Mouse (Mus musculus): ENCODE measurements at regions not wholly inside any gene's neighbourhood (a gene's known extent, or its start where the extent isn't known, plus 50 kb on each side); places are given as distances from the start of the nearest gene placed in this dataset.

DNA sequence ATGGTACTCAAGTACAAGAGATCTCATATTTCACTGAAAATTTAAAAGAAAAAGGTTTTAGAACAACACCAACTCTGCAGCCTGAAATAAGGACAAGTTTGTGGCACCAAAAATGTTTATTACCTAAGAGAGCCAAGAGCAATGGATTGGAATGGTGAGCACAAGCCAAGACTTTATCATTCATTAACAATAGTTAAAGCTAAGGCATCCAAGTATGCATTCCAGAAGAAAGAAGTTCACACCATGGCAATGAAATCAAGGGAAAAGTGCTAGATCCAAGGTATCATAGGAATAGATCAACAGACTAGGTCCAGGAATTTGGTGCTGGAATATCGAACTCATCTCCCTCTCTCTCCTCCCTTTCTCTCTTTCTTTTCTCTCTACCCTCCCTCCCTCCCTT, 63.8 kb upstream of the P3h2 start:
- no peak for DNase-seq (ENCODE audit: low spot score in 2 of 2)

DNA sequence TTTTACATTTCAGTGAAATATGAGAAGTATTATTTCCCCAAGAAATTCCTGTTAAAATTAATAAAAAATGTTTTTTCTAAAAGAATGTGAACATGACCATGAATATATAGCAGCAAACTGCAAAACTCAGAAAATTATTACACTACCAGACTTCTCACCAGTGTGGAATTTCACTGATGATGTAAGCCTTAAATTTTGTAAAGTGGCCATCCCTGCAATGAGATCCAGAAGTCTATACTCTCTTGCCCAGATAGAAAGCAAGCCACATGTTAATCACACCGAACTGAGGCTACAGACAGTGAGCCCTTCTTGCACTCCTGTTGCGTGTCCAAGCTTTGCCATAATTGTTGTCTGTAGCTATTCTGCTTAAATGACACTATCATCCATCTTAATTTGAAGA, 62.6 kb upstream of the P3h2 start:
- DNase-seq (ENCODE audit: low spot score in 2 of 2) = no peak

DNA sequence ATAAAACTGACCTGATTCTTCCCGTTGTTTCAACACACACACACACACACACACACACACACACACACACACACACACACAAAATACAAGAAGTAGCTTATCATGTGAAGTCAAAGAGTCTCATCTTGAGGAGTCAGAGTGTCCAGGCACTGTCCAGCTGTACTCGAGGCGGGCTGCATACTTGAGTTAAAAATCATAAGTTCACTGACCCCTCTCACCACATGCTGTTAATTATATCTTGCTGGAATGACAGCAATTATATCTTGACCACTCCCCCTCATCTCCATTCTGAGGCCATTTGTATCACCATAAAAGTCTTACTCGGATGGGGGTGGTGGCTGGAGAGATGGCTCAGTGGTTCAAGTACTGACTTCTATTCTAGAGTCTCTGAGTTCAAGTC, 58.5 kb upstream of the P3h2 start:
- no peak for DNase-seq (ENCODE audit: low spot score in 2 of 2)

DNA sequence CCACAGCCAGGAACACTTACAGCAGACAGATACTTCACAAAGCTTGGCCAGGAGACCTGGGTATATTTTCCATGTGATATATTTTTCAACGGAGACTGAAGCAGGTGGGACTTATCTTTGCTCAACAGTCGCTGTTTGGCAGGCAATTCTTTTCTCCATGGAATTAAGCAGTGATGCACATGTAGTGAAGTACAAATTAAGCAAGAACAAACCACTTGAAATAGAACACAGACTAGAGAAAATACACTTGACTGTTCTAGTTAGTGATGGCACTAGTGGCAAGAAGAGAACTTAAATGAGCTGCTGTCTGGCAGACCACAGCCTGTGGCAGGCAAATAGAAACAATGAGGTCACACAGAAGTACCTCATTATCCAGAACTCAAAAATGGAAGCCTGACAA, 57.8 kb upstream of the P3h2 start:
- no peak for DNase-seq (ENCODE audit: low spot score in 2 of 2)

DNA sequence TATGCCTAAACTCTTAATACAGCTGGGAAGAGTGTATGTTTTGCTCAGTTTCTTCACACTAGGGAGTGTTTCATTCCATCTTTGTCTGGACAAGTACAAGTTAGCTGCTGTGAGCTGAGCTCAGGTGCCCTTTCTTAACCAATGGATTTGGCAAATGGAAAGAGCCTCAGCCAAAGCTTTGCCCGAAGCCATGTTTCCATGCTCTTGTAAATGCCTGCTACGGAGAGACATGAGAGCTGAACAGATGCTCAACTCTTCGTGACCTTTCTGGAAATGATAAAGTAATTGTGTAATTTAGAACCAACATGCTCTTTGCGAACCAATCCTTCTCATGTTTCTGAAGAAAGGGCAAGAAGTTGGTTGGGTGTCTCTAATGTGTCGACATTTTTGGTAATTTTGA, 52.0 kb upstream of the P3h2 start:
- DNase-seq (ENCODE audit: low spot score in 2 of 2) = no peak
